In genomic region chr17:64618996-64619395, GRCm38 (mm10) we compare ENCODE assay signal across 26 mouse cellular contexts. TPM values are rescaled to one million over a fixed set of nuclear protein-coding genes. Genes with fewer than 3 reads are reported as not detected.
A peak's percentile ranks its signal among the peaks of the same experiment; 100 is the strongest.
DNase-seq lines count a peak whose midpoint lies in the region; ATAC-seq and TF ChIP-seq lines count a peak whose summit lies in the region.
"Had no signal": no experiment of that assay in that cellular context is flagged by ENCODE, and none has a peak within 500 bp of the region (broad histone marks: within the 10 kb centered on the region; RNA-seq: fewer than 3 reads in every experiment).

No protein-coding gene starts in this region.

- H3K4me2 ChIP-seq in liver, postnatal 0 days (ENCODE audit: low read depth, low read length) = no peak overlapping the region
- H3K4me2 ChIP-seq in myocyte (ENCODE audit: low read depth) = no peak overlapping the region
- H3K4me2 ChIP-seq: forebrain, embryonic 13.5 days; heart, embryonic 13.5 days; hindbrain, embryonic 14.5 days; limb, embryonic 13.5 days; lung, embryonic 14.5 days; neural tube, embryonic 15.5 days had no signal

- no peak for TF ChIP-seq EP300 in liver, postnatal 0 days (IDR thresholded peaks at IDR 0.05; ENCODE audit: low read depth)

- H3ac ChIP-seq in C2C12 (ENCODE audit: control insufficient read depth, insufficient read length, low read depth) (no peak overlapping the region), myocyte (ENCODE audit: control insufficient read depth, insufficient read length) (no peak overlapping the region)

- TF ChIP-seq POLR2A in myocyte (IDR thresholded peaks at IDR 0.05; ENCODE audit: insufficient read length, low read depth) = no peak
- TF ChIP-seq POLR2A in thymus, adult 2 months (IDR thresholded peaks at IDR 0.05; ENCODE audit: control insufficient read depth, extremely low read depth, insufficient read depth, low read length, poor library complexity) = no peak

- H3K27me3 ChIP-seq in liver, postnatal 0 days (ENCODE audit: insufficient read depth, low read length) = no peaks in the 10 kb centered on the region
- H3K27me3 ChIP-seq in C2C12 (ENCODE audit: control insufficient read depth, insufficient read depth, insufficient read length) (no peaks in the 10 kb centered on the region), myocyte (ENCODE audit: control insufficient read depth, insufficient read depth, insufficient read length) (no peaks in the 10 kb centered on the region)
- no peaks in the 10 kb centered on the region for H3K27me3 ChIP-seq in thymus, adult 2 months (ENCODE audit: control insufficient read depth, insufficient read depth, low read length)
- H3K27me3 ChIP-seq: forebrain, embryonic 13.5 days; heart, embryonic 13.5 days; limb, embryonic 13.5 days; neural tube, embryonic 15.5 days had no signal

- H3K9ac ChIP-seq in liver, postnatal 0 days (replicated peaks) = no peak overlapping the region
- H3K9ac ChIP-seq: forebrain, embryonic 13.5 days; heart, embryonic 13.5 days; hindbrain, embryonic 14.5 days; limb, embryonic 13.5 days; liver, embryonic 14.5 days; lung, embryonic 14.5 days; neural tube, embryonic 15.5 days had no signal

- no peak for TF ChIP-seq CTCF in liver, postnatal 0 days (IDR thresholded peaks at IDR 0.05; ENCODE audit: low read depth)
- TF ChIP-seq CTCF in C2C12 (IDR thresholded peaks at IDR 0.05; ENCODE audit: control insufficient read depth, insufficient read depth, insufficient read length) = no peak
- TF ChIP-seq CTCF in thymus, adult 2 months (IDR thresholded peaks at IDR 0.05; ENCODE audit: borderline replicate concordance, control insufficient read depth, extremely low read depth, insufficient read depth, low read length, poor library complexity) = no peak

- no peaks in the 10 kb centered on the region for H3K9me3 ChIP-seq in liver, postnatal 0 days (ENCODE audit: low read length)
- H3K9me3 ChIP-seq: forebrain, embryonic 13.5 days; heart, embryonic 13.5 days; limb, embryonic 13.5 days; neural tube, embryonic 15.5 days had no signal

- 72% methylated on average over 4 of the region's 4 CpGs for WGBS in liver, postnatal 0 days (ENCODE audit: insufficient replicate concordance)
- WGBS in thymus, adult 2 months = 96% methylated on average over 4 of the region's 4 CpGs

- H3K4me1 ChIP-seq in liver, postnatal 0 days (ENCODE audit: insufficient read depth) = peaks cover 46% of the 10 kb centered on the region
- H3K4me1 ChIP-seq in thymus, adult 2 months (replicated peaks; ENCODE audit: control insufficient read depth, insufficient read depth, low read length) = peaks cover 15% of the 10 kb centered on the region
- H3K4me1 ChIP-seq: limb, embryonic 13.5 days had no signal

- H3K4me3 ChIP-seq in liver, postnatal 0 days (ENCODE audit: low read depth, low read length) = no peak overlapping the region
- H3K4me3 ChIP-seq in C2C12 (ENCODE audit: insufficient read depth, poor library complexity, severe bottlenecking) (no peak overlapping the region), myocyte (no peak overlapping the region)
- no peak overlapping the region for H3K4me3 ChIP-seq in thymus, adult 2 months (ENCODE audit: control insufficient read depth, insufficient read depth, low read length)
- H3K4me3 ChIP-seq: forebrain, embryonic 13.5 days; gastrocnemius, adult 2 months; heart, adult 2 months; heart, embryonic 13.5 days; limb, embryonic 13.5 days; neural tube, embryonic 15.5 days had no signal

- peaks cover 36% of the 10 kb centered on the region for H3K79me3 ChIP-seq in C2C12 (ENCODE audit: low read depth)

- peaks cover 9% of the 10 kb centered on the region; the same call in 1 of the 2 replicates for H3K36me3 ChIP-seq in liver, postnatal 0 days (replicated peaks; ENCODE audit: insufficient read depth, low read length)
- H3K36me3 ChIP-seq in C2C12 (ENCODE audit: control insufficient read depth, insufficient read depth) (peaks cover 7% of the 10 kb centered on the region), myocyte (ENCODE audit: control insufficient read depth, insufficient read depth) (peaks cover under 1% of the 10 kb centered on the region)
- no peaks in the 10 kb centered on the region for H3K36me3 ChIP-seq in thymus, adult 2 months (ENCODE audit: control insufficient read depth, insufficient read depth, low read length)
- H3K36me3 ChIP-seq: G1E; neural tube, embryonic 15.5 days had no signal

- H3K79me2 ChIP-seq in C2C12 (ENCODE audit: control insufficient read depth, insufficient read depth) (peaks cover 86% of the 10 kb centered on the region), myocyte (ENCODE audit: control insufficient read depth, insufficient read depth) (peaks cover 90% of the 10 kb centered on the region)

- peak overlapping the region; percentile 94 for H3K27ac ChIP-seq in liver, postnatal 0 days (ENCODE audit: low read depth)
- H3K27ac ChIP-seq in thymus, adult 2 months (ENCODE audit: control insufficient read depth, insufficient read depth, low read length) = no peak overlapping the region
- H3K27ac ChIP-seq: forebrain, embryonic 13.5 days; heart, adult 2 months; heart, embryonic 13.5 days; hindbrain, embryonic 14.5 days; limb, embryonic 13.5 days; liver, embryonic 14.5 days; neural tube, embryonic 15.5 days had no signal

- peak; percentile 54 to 62 for DNase-seq in cerebellum, postnatal 10 days
- DNase-seq in cerebellum, postnatal 25 days = no peak
- no peak for DNase-seq in liver, postnatal 0 days
- no peak for DNase-seq in liver
- DNase-seq in thymus, adult 2 months = no peak
- no peak for DNase-seq in kidney, postnatal 4 days
- DNase-seq: gastrocnemius, adult 2 months; gastrocnemius, postnatal 36 days; heart, adult 2 months; heart, postnatal 10 days; kidney, adult 9 months; kidney, postnatal 10 days; lung, embryonic 14.5 days; lung, postnatal 14 days; midbrain, embryonic 14.5 days; thymus, postnatal 25 days had no signal

- ATAC-seq in liver, postnatal 0 days = no peak
- ATAC-seq: forebrain, embryonic 13.5 days; intestine, postnatal 0 days had no signal

TF ChIP-seq in C2C12, 6 proteins besides CTCF, POLR2A, EP300 and RAD21:
- TF ChIP-seq FOSL1 (IDR thresholded peaks at IDR 0.05; ENCODE audit: insufficient read depth, low read length, poor library complexity, severe bottlenecking) (peak; percentile 4), MYOD1 (IDR thresholded peaks at IDR 0.05; ENCODE audit: control insufficient read depth, insufficient read length, low read depth) (peak; percentile 72), MAX (IDR thresholded peaks at IDR 0.05) (no peak), MYOG (IDR thresholded peaks at IDR 0.05; ENCODE audit: control insufficient read depth, extremely low read depth, insufficient read length) (no peak), USF1 (IDR thresholded peaks at IDR 0.05; ENCODE audit: low read depth) (no peak), CEBPB (IDR thresholded peaks at IDR 0.05; ENCODE audit: low read depth) (no peak)

TF ChIP-seq in myocyte, 11 proteins besides CTCF, POLR2A, EP300 and RAD21:
- TF ChIP-seq SRF (IDR thresholded peaks at IDR 0.05; ENCODE audit: control insufficient read depth, insufficient read length, low read depth) = no peak
- TF ChIP-seq TCF12 (IDR thresholded peaks at IDR 0.05; ENCODE audit: insufficient read depth, poor library complexity, severe bottlenecking) = no peak
- TF ChIP-seq MYOD1 (IDR thresholded peaks at IDR 0.05; ENCODE audit: control insufficient read depth in 1 of 3, insufficient read length in 2 of 3, low read depth in 2 of 3) = peak in 2 of 3 experiments; percentile 49 to 71
- TF ChIP-seq USF1 (IDR thresholded peaks at IDR 0.05; ENCODE audit: low read depth) = no peak
- peak in 1 of 3 experiments; percentile 43 for TF ChIP-seq MYOG (IDR thresholded peaks at IDR 0.05; ENCODE audit: control insufficient read depth in 1 of 3, insufficient read depth in 1 of 3, insufficient read length in 2 of 3, low read depth in 2 of 3)
- no peak for TF ChIP-seq REST (IDR thresholded peaks at IDR 0.05; ENCODE audit: insufficient read depth, insufficient read length)
- TF ChIP-seq MAX (IDR thresholded peaks at IDR 0.05; ENCODE audit: low read depth) = no peak

RNA-seq across cellular contexts. Expression of gene Man2a1, which starts 18.5 kb away (rescaled TPM):
- polyA plus RNA-seq in liver, postnatal 0 days (2015; fragmentation: Nextera tagmentation; extraction: Ambion mirVana) = 11.5 and 12.8 TPM in 2 replicates
- polyA plus RNA-seq in C2C12 (2012; fragmentation: generic; extraction: Trizol) (12.5 TPM), myocyte (2012; fragmentation: generic; extraction: Trizol) (8.6 TPM)
- polyA plus RNA-seq in thymus, adult 2 months (2012; rRNA removed) = 16.2 and 21.3 TPM in 2 replicates
- polyA plus RNA-seq: G1E had no signal

Comparison
In these comparisons a context has a peak if more than half of its experiments do, and no peak if none do; other contexts are left out.
1. DNase-seq: peak in cerebellum, postnatal 10 days (2 of 2); none in cerebellum, postnatal 25 days (0 of 2), liver, postnatal 0 days (single experiment), liver (single experiment), thymus, adult 2 months (single experiment) and kidney, postnatal 4 days (0 of 2).